Mouse (Mus musculus) CD4-positive, CD25-positive, alpha-beta regulatory T cell, adult 2 months (primary cell): ENCODE measurements around the gene Ephb1.

ENCODE experiments used
- DNase-seq: peaks from one replicate; pipeline ENCODE4 v3.0.0-alpha.2; 2012; ENCODE audit warnings: low read depth, low spot score

The Ephb1 gene

DNA sequence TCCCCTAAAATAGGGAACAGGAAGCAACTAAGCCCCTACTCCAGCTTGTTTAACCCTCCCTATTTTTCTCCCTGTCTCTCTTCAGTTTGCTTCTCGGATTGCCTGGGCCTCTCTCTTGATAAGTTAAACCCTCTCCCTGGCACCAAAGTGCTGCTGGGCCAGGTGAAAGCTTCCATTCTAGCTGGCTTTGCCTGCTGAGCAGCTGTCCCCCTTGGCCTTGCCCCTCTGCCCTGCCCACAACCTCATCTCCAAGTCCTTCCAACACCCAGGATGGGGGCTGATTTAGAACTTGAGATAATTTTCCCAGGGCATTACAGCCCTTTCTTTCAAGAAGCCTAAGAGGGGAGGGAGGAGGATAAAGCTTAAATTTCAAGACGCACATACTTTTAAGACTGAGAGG is 174.0 kb downstream of the Ephb1 start:
- DNase-seq, result no peak

- DNase-seq, result no peak
Observed at GRCm38 (mm10) chr9:102180070-102180469, 174.4 kb downstream of the Ephb1 start.

DNA sequence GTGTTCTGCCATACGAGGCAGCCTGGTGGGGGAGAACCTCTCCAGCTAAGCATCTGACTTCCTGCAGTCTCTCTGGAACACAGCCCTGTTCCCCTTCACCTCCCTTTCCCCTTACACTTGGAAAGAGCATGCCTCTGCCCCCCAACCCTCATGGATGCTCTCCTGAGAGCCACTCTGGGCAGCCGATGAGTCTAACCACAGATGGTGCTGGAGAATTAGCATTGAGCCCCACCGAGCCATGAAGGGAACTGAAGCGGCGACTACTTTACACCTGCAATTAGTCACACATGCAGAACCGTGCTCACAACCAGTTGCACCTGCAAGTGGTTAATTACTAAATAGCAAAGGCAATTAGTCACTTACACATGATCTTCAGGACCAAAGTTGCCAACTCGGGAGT is 184.8 kb downstream of the Ephb1 start:
- no peak for DNase-seq

- no peak for DNase-seq
Observed at GRCm38 (mm10) chr9:102155876-102156275, 198.6 kb downstream of the Ephb1 start.

GRCm38 (mm10) chr9:102139181-102139580 is 215.3 kb downstream of the Ephb1 start:
- no peak for DNase-seq

DNA sequence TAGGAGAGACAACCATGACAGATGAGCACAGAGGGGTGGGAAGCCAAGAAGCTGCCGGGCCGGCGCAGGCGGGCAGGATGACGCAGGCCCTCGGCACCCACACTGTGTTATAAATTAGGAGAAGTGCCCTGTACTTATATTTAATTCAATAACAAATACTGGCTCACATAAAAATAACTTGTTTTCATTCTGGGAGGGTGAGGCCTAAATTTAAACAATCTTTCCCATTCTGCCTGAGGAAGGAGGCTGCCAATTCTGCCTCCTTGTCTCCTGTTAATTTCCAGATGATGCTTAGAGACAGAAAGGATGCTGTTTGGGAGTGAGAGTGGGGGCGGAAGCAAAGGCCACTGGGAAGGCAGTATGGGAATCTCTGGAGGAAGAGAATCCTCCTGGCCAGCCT is 215.8 kb downstream of the Ephb1 start:
- DNase-seq, result no peak

GRCm38 (mm10) chr9:102138187-102138586 is 216.3 kb downstream of the Ephb1 start:
- DNase-seq, result no peak

DNA sequence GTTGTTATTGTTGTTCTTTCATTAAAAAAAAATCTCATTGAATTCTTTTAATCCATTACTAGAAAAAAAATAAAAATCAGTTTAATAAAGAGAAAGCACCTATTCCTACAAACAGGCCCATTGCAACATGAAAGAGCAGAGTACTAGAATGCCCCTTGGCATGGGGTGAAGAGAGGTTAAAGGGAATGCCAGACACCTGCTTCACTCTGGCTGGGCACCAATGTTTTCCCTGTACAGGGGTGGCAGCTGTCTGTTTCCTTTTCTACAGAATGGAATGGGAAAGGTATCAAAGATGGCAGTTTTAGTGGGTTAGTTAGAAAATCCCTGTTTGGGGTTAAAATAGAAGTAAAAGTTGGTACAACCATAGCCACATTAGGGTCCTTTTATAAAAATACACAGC is 224.0 kb downstream of the Ephb1 start:
- DNase-seq, result no peak

GRCm38 (mm10) chr9:102126510-102126909 is 228.0 kb downstream of the Ephb1 start:
- no peak for DNase-seq

DNA sequence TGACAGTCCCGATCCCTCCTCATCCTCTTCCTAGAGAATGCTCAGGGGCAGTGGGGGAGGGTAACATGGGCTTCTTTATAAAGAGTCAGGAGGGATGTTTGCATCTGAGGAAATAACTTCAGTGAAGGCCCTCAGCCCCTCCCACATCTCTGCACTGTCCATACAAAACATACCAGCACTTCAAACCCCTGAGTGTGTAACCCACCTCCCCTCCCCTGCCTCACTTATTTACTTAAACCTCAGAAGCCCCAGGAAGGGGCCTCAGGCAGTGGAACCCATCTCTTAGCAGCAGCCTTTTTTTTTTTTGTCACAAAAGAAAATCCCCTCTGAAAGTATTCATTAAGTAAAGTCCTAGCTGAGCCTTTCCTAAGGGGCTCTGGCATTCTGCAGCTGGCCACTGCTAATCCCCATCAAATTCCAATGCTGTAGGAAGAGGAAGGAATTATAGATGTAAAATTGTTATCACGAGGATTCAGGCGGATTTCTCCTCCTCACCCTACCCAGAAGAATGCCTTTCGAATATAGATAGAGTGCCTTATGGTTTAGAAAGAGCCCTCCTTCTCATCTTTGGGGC is 231.5 kb downstream of the Ephb1 start:
- no peak for DNase-seq

- DNase-seq, result no peak
Observed at GRCm38 (mm10) chr9:102119422-102119821, 235.1 kb downstream of the Ephb1 start.

GRCm38 (mm10) chr9:102115326-102115725 is 239.2 kb downstream of the Ephb1 start:
- DNase-seq, result no peak

DNA sequence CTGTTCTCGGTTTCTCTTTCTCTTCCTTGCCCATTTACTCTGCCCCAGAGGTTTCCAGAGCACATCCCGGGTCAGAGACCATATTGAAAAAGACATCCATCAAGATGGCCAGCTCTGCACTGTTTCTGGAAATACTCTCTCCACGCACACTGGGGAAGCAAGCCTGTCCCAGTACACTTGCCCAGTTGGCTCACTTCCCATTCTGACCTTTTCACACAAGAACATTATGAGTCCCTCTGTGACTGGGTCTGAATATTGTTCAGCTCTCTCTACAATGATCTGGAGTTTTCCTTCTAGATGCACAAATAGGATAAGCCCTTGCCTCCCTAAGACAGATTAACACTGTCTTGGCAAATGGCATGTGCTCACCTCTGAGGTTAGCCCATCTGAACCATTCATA is 243.0 kb downstream of the Ephb1 start:
- DNase-seq, result no peak

- DNase-seq, result no peak
Observed at GRCm38 (mm10) chr9:102107978-102108377, 246.5 kb downstream of the Ephb1 start.

GRCm38 (mm10) chr9:102107213-102107612 is 247.3 kb downstream of the Ephb1 start:
- DNase-seq, result no peak

GRCm38 (mm10) chr9:102096825-102097224 is 257.7 kb downstream of the Ephb1 start:
- no peak for DNase-seq

DNA sequence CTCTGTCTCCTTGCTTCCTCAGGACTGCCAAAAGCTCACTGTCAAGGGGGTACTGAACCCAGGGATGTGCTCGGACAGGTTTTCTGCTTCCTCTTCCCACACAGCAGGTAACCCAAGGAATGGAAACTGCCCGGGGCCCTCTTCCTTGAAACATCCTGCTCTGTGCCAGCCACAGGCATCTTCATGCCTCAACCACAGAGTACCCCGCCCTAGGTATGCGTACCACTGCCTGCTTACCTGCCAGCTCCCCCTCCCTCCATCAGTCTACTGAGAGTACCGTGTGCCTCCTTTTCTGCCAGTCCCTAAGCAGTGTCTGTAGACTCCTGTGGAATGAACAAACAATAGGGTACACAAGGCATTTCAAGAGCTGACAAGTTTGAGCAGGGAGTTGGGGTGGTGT is 265.9 kb downstream of the Ephb1 start:
- no peak for DNase-seq

- DNase-seq, result no peak
Observed at GRCm38 (mm10) chr9:102086053-102086706, 268.3 kb downstream of the Ephb1 start.

DNA sequence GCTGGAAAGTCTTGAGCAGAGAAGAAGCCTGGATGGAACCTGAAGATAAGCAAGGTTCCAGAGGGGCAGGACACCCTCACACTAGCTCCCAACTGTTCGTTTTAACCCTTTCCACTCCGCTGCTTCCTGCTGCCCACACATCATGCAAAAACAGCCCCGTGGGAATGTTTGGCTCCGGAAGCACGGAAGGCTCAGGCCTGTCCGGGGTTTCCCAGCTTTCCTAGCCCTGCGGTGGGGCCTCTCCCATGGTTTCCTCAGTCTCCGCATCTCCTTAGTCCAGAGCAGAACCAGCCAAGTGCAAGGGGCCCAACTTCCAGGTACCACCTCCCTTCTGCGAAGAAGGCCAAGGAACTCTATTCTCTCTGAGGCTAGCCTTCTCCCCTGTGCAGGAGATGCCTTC is 269.0 kb downstream of the Ephb1 start:
- DNase-seq, result no peak

- DNase-seq, result no peak
Observed at GRCm38 (mm10) chr9:102080934-102081333, 273.6 kb downstream of the Ephb1 start.

GRCm38 (mm10) chr9:102079151-102079550 is 275.3 kb downstream of the Ephb1 start:
- no peak for DNase-seq

GRCm38 (mm10) chr9:102078238-102078637 is 276.3 kb downstream of the Ephb1 start:
- no peak for DNase-seq

DNA sequence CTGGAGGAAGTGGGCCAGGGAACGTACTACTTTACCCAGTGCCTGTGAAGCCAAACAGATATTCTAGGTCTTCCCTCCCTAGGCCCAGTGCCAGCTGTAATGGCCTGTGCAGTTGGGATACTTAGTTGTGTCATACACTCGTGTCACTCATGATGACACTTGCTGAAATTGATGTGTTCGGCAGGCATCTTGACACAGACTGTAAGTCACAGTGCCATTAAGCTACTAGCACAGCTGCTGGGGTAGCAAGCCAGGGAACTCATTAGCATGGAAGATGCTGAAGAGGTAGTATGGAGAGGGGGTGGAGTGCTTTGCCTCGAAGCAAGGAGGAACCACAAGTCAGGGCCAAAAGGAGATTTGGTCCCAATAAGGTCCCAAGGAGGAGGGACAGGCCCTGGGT is 279.0 kb downstream of the Ephb1 start:
- no peak for DNase-seq

DNA sequence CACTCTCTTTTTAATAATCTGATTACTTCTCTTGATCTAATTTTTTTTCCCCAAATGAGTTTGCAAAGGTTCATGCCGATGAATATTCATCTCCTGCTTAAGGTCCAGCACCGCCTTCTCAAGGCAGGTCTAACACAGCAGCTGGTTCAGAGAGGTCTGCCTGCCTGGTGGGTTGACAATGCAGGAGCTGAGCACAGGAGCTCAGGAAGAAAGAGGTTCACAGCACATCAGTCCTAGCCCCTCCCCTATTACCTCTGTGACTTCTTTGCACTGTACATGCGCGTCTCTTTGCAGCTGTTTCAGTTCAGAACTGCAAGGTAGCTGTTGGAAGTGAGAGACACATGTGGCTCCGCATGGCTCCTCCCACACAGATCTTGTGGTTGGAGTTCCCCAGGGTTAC is 281.1 kb downstream of the Ephb1 start:
- no peak for DNase-seq
